Mouse (Mus musculus): ENCODE measurements around the gene Mapk11. TPM values are rescaled to one million over a fixed set of nuclear protein-coding genes. Genes with fewer than 3 reads are reported as not detected.

Mapk11 gene
- total and polyA plus RNA-seq, 2 experiments from 2014 or later, result 1.0 to 2.6 TPM

GRCm38 (mm10) chr15:89168922-89169321 lies 19.5 kb upstream of the Mapk11 start:
- Histone ChIP-seq H3K36me3 (replicated peaks; ENCODE audit: control insufficient read depth, insufficient read depth, low read length) (peaks cover 43% of the 10 kb centered on the region), H3K4me1 (ENCODE audit: control insufficient read depth, insufficient read depth) (peaks cover 44% of the 10 kb centered on the region), H3K4me3 (ENCODE audit: low read depth, low read length) (peak overlapping the region; percentile 9; the same call in 1 of the 2 replicates), H3K9ac (replicated peaks; ENCODE audit: low read depth, low read length) (peak overlapping the region; percentile 17; the same call in 1 of the 2 replicates), H3K9me3 (replicated peaks; ENCODE audit: control insufficient read depth, low read length) (no peaks in the 10 kb centered on the region), H3K27me3 (ENCODE audit: control insufficient read depth, insufficient read depth, low read length) (no peaks in the 10 kb centered on the region), H3K27ac (ENCODE audit: low read depth) (peak overlapping the region; percentile 92), H3K4me2 (ENCODE audit: low read depth, low read length) (peak overlapping the region; percentile 48)
- DNase-seq (ENCODE audit: low spot score) (no peak), ATAC-seq (ENCODE audit: insufficient read depth, low read depth) (no peak)
- 29% methylated on average over 10 of the region's 10 CpGs for WGBS
- TF ChIP-seq CTCF (IDR thresholded peaks at IDR 0.05; ENCODE audit: low read depth), result no peak
- TF ChIP-seq EP300 (IDR thresholded peaks at IDR 0.05; ENCODE audit: low read depth), result no peak

DNA sequence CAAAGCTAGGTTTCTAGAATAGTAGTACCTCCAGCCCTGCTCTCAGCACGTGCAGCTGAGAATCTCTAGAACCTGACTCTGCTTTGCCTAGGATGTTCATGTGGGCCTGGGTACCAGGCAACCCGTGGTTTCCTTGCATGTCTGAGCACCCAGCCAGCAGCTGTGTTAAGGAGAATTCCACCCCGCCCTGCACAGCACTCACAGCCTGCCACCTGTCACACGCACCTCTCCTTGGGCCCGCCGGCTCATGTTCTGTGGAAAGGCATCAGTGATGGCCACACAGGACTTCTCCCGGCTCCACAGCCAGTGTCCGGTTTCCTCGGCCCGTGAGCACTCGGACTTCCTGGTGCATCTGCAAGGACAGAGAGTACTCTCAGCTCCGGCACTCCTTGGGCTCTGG lies 16.1 kb upstream of the Mapk11 start:
- H3K4me2 ChIP-seq (ENCODE audit: low read depth, low read length), result no peak overlapping the region
- no peak overlapping the region for H3K27ac ChIP-seq (ENCODE audit: low read depth)
- H3K27me3 ChIP-seq (ENCODE audit: control insufficient read depth, insufficient read depth, low read length), result no peaks in the 10 kb centered on the region
- H3K4me1 ChIP-seq (ENCODE audit: control insufficient read depth, insufficient read depth), result peaks cover 20% of the 10 kb centered on the region
- DNase-seq (ENCODE audit: low spot score) (no peak), ATAC-seq (ENCODE audit: insufficient read depth, low read depth) (no peak)
- no peaks in the 10 kb centered on the region for H3K9me3 ChIP-seq (replicated peaks; ENCODE audit: control insufficient read depth, low read length)
- H3K4me3 ChIP-seq (ENCODE audit: low read depth, low read length), result no peak overlapping the region
- no peak overlapping the region for H3K9ac ChIP-seq (replicated peaks; ENCODE audit: low read depth, low read length)
- H3K36me3 ChIP-seq (replicated peaks; ENCODE audit: control insufficient read depth, insufficient read depth, low read length), result peaks cover 76% of the 10 kb centered on the region
- no peak for TF ChIP-seq CTCF (IDR thresholded peaks at IDR 0.05; ENCODE audit: low read depth)
- no peak for TF ChIP-seq EP300 (IDR thresholded peaks at IDR 0.05; ENCODE audit: low read depth)
- 93% methylated on average over 12 of the region's 12 CpGs for WGBS

DNA sequence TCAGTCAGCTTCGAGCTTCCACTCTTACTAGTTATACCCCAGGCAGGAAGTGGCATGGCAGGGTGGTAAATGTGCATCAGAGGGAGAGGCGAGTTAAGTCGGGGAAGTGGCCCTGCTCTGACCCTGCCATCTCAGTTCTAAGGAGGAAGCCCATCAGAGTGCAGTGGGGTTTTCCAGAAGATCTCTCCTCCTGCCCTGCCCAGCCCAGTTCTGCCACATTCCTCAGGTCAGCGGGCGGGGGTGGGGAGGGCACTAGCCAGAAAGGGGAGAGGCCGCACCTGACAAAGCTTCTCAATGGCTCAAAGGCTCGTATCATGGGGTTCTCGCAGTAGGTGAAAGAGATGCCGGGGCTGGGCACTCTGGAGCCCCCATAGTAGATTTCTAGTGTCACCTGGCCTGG lies 12.0 kb upstream of the Mapk11 start:
- H3K36me3 ChIP-seq (replicated peaks; ENCODE audit: control insufficient read depth, insufficient read depth, low read length), result peaks cover 96% of the 10 kb centered on the region
- no peak overlapping the region for H3K4me3 ChIP-seq (ENCODE audit: low read depth, low read length)
- TF ChIP-seq CTCF (IDR thresholded peaks at IDR 0.05; ENCODE audit: low read depth) (no peak), EP300 (IDR thresholded peaks at IDR 0.05; ENCODE audit: low read depth) (no peak)
- H3K4me1 ChIP-seq (ENCODE audit: control insufficient read depth, insufficient read depth), result no peaks in the 10 kb centered on the region
- 83% methylated on average over 9 of the region's 9 CpGs for WGBS
- H3K9ac ChIP-seq (replicated peaks; ENCODE audit: low read depth, low read length), result no peak overlapping the region
- no peak overlapping the region for H3K4me2 ChIP-seq (ENCODE audit: low read depth, low read length)
- DNase-seq (ENCODE audit: low spot score) (no peak), ATAC-seq (ENCODE audit: insufficient read depth, low read depth) (no peak)
- no peaks in the 10 kb centered on the region for H3K9me3 ChIP-seq (replicated peaks; ENCODE audit: control insufficient read depth, low read length)
- no peak overlapping the region for H3K27ac ChIP-seq (ENCODE audit: low read depth)
- no peaks in the 10 kb centered on the region for H3K27me3 ChIP-seq (ENCODE audit: control insufficient read depth, insufficient read depth, low read length)

- WGBS, result 89% methylated on average over 16 of the region's 16 CpGs
- H3K9me3 ChIP-seq (replicated peaks; ENCODE audit: control insufficient read depth, low read length), result no peaks in the 10 kb centered on the region
- peaks cover 94% of the 10 kb centered on the region for H3K36me3 ChIP-seq (replicated peaks; ENCODE audit: control insufficient read depth, insufficient read depth, low read length)
- no peak overlapping the region for H3K9ac ChIP-seq (replicated peaks; ENCODE audit: low read depth, low read length)
- TF ChIP-seq CTCF (IDR thresholded peaks at IDR 0.05; ENCODE audit: low read depth) (no peak), EP300 (IDR thresholded peaks at IDR 0.05; ENCODE audit: low read depth) (no peak)
- ATAC-seq (ENCODE audit: insufficient read depth, low read depth) (no peak), DNase-seq (ENCODE audit: low spot score) (no peak)
- no peak overlapping the region for H3K27ac ChIP-seq (ENCODE audit: low read depth)
- no peaks in the 10 kb centered on the region for H3K27me3 ChIP-seq (ENCODE audit: control insufficient read depth, insufficient read depth, low read length)
- no peak overlapping the region for H3K4me3 ChIP-seq (ENCODE audit: low read depth, low read length)
- no peak overlapping the region for H3K4me2 ChIP-seq (ENCODE audit: low read depth, low read length)
- H3K4me1 ChIP-seq (ENCODE audit: control insufficient read depth, insufficient read depth), result no peaks in the 10 kb centered on the region
Observed at GRCm38 (mm10) chr15:89158516-89158915, 9.1 kb upstream of the Mapk11 start.

DNA sequence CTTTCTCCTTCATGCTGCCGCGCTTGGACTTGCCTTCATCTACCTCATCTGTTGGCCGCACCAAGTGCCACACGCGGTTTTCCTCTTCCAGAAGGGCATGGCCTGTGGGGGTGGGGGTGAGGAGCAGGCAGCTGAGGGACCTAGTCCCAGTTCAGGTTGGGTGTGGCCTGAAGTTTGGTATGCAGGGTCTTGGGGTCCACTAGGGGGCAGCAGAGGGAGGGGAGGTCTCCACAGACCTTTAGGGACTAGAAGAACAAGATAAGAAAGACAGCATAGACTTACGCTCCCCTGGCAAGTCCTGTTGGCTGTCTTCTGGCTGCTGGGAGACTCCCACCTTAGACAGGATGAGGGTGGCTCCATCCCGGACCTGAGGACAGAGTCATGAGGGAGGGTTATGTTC lies 8.5 kb upstream of the Mapk11 start:
- H3K36me3 ChIP-seq (replicated peaks; ENCODE audit: control insufficient read depth, insufficient read depth, low read length), result peaks cover 88% of the 10 kb centered on the region
- ATAC-seq (ENCODE audit: insufficient read depth, low read depth) (no peak; the same call in 1 of the 2 replicates), DNase-seq (ENCODE audit: low spot score) (no peak)
- WGBS, result 45% methylated on average over 7 of the region's 7 CpGs
- H3K9me3 ChIP-seq (replicated peaks; ENCODE audit: control insufficient read depth, low read length), result no peaks in the 10 kb centered on the region
- no peaks in the 10 kb centered on the region for H3K27me3 ChIP-seq (ENCODE audit: control insufficient read depth, insufficient read depth, low read length)
- H3K27ac ChIP-seq (ENCODE audit: low read depth), result no peak overlapping the region
- TF ChIP-seq CTCF (IDR thresholded peaks at IDR 0.05; ENCODE audit: low read depth) (peak; percentile 71), EP300 (IDR thresholded peaks at IDR 0.05; ENCODE audit: low read depth) (no peak)
- no peak overlapping the region for H3K4me2 ChIP-seq (ENCODE audit: low read depth, low read length)
- no peak overlapping the region for H3K4me3 ChIP-seq (ENCODE audit: low read depth, low read length)
- H3K9ac ChIP-seq (replicated peaks; ENCODE audit: low read depth, low read length), result no peak overlapping the region
- H3K4me1 ChIP-seq (ENCODE audit: control insufficient read depth, insufficient read depth), result no peaks in the 10 kb centered on the region

DNA sequence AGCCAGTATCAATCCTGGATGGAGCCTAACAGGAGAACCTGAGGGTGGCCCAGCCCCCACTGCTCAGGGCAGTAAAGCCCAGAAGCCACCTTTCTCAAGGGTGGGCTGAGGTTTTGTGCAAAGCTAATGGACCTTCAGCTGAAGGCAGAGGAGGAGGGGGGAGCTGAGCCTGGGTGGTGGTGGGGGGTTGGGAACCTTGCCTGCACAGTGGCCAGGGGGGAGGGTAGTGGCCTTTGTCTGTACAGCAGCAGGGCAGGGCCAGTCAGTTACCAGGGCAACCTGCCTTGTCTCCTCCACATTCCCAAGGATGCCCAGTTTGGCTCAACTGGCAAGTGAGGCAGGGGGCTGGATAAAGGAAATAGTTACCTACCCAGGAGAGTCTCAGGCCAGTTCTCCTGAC lies 2.9 kb upstream of the Mapk11 start:
- DNase-seq (ENCODE audit: low spot score) (no peak), ATAC-seq (ENCODE audit: insufficient read depth, low read depth) (no peak)
- Histone ChIP-seq H3K9me3 (replicated peaks; ENCODE audit: control insufficient read depth, low read length) (no peaks in the 10 kb centered on the region), H3K4me1 (ENCODE audit: control insufficient read depth, insufficient read depth) (peaks cover 8% of the 10 kb centered on the region; the same call in 1 of the 2 replicates), H3K4me3 (ENCODE audit: low read depth, low read length) (no peak overlapping the region), H3K36me3 (replicated peaks; ENCODE audit: control insufficient read depth, insufficient read depth, low read length) (peaks cover 35% of the 10 kb centered on the region), H3K4me2 (ENCODE audit: low read depth, low read length) (no peak overlapping the region), H3K27ac (ENCODE audit: low read depth) (no peak overlapping the region), H3K9ac (replicated peaks; ENCODE audit: low read depth, low read length) (no peak overlapping the region), H3K27me3 (ENCODE audit: control insufficient read depth, insufficient read depth, low read length) (peaks cover 25% of the 10 kb centered on the region)
- TF ChIP-seq CTCF (IDR thresholded peaks at IDR 0.05; ENCODE audit: low read depth) (no peak), EP300 (IDR thresholded peaks at IDR 0.05; ENCODE audit: low read depth) (no peak)

Measured in heart, postnatal 0 days (tissue).